Mouse (Mus musculus) ES-E14 (cell line): ENCODE measurements at regions not wholly inside any gene's neighbourhood (a gene's known extent, or its start where the extent isn't known, plus 50 kb on each side); places are given as distances from the start of the nearest gene placed in this dataset.

Experiments used
- CHD2 ChIP-seq: IDR thresholded peaks from 2 replicates; pipeline ENCODE4 v1.6.1; 2014; ENCODE audit warnings: mild to moderate bottlenecking, low read depth, low read length, inconsistent platforms
- HCFC1 ChIP-seq: IDR thresholded peaks from 2 replicates; pipeline ENCODE4 v1.6.1; 2012; ENCODE audit warnings: low read length, inconsistent platforms, borderline replicate concordance; ENCODE audit not compliant: insufficient read depth
- MAFK ChIP-seq: IDR thresholded peaks from 2 replicates; pipeline ENCODE4 v1.6.1; 2014; ENCODE audit warnings: mild to moderate bottlenecking, low read depth, low read length, inconsistent platforms; ENCODE audit not compliant: insufficient read depth
- ZC3H11A ChIP-seq: IDR thresholded peaks from 2 replicates; pipeline ENCODE4 v1.6.1; 2012; ENCODE audit warnings: low read depth, mild to moderate bottlenecking, inconsistent platforms, low read length, borderline replicate concordance
- ZNF384 ChIP-seq: IDR thresholded peaks from 2 replicates; pipeline ENCODE4 v1.6.1; 2012; ENCODE audit warnings: low read depth, low read length, inconsistent platforms

DNA sequence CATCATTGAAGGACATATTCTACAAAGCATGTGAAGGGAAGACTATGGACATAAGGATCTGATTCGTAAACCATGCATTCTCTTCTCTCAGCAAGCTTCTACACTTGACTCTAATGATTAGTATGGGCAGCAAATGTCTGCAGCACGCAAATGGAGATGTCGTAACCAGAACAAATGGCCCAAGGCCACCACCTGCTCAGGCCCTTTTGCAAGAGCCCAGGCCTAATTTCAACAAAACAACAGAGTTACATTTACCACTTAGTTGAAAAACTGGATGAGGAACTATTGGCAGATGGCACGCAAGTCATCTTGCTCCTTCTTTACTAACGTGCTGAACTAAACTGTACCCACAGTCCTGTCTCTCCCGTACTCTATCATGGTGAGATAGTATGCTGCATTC lies 113.7 kb upstream of the Adgrl2 start:
- TF ChIP-seq CHD2 (no peak), ZC3H11A (no peak), HCFC1 (no peak), MAFK (no peak), ZNF384 (no peak)
